ENCODE assay signal across 9 mouse cellular contexts in genomic region chr6:31233252-31233993, GRCm38 (mm10).
A peak's percentile ranks its signal among the peaks of the same experiment; 100 is the strongest.
DNase-seq lines count a peak whose midpoint lies in the region; ATAC-seq lines count a peak whose summit lies in the region.
"Had no signal": no experiment of that assay in that cellular context is flagged by ENCODE, and none has a peak within 500 bp of the region (broad histone marks: within the 10 kb centered on the region; RNA-seq: fewer than 3 reads in every experiment).

No protein-coding gene starts in this region.

- peaks cover 8% of the 10 kb centered on the region for H3K4me1 ChIP-seq in forebrain, embryonic 15.5 days
- H3K4me1 ChIP-seq in midbrain, embryonic 15.5 days, result peaks cover 15% of the 10 kb centered on the region
- no peaks in the 10 kb centered on the region for H3K4me1 ChIP-seq in kidney, embryonic 14.5 days (ENCODE audit: control insufficient read depth, insufficient read depth, low read length)
- H3K4me1 ChIP-seq: liver, embryonic 15.5 days had no signal

- no peaks in the 10 kb centered on the region for H3K9me3 ChIP-seq in forebrain, embryonic 15.5 days
- no peaks in the 10 kb centered on the region for H3K9me3 ChIP-seq in midbrain, embryonic 15.5 days
- no peaks in the 10 kb centered on the region for H3K9me3 ChIP-seq in kidney, embryonic 14.5 days (ENCODE audit: control insufficient read depth, low read length)
- H3K9me3 ChIP-seq: liver, embryonic 15.5 days had no signal

- peak; percentile 32 for DNase-seq in retina, postnatal 1 day
- DNase-seq in retina, embryonic 14.5 days (ENCODE audit: low spot score), result no peak
- peak; percentile 46 for DNase-seq in thymus, postnatal 4 days
- DNase-seq in left cerebral cortex, postnatal 10 days (ENCODE audit: extremely low spot score in 1 of 2, low spot score in 2 of 2), result no peak
- DNase-seq in cerebellum, adult 11 months, result no peak

- no peak overlapping the region for H3K9ac ChIP-seq in forebrain, embryonic 15.5 days (replicated peaks)
- H3K9ac ChIP-seq in midbrain, embryonic 15.5 days, result no peak overlapping the region
- no peak overlapping the region for H3K9ac ChIP-seq in kidney, embryonic 14.5 days (ENCODE audit: low read depth, low read length)
- H3K9ac ChIP-seq: liver, embryonic 15.5 days had no signal

- H3K4me2 ChIP-seq in forebrain, embryonic 15.5 days (replicated peaks), result 0 out of 2 replicates have a peak overlapping the region, but pooled peaks have one; percentile 3
- peak overlapping the region; percentile 20 for H3K4me2 ChIP-seq in midbrain, embryonic 15.5 days
- H3K4me2 ChIP-seq in kidney, embryonic 14.5 days (replicated peaks; ENCODE audit: low read depth, low read length), result no peak overlapping the region
- H3K4me2 ChIP-seq: liver, embryonic 15.5 days had no signal

- H3K4me3 ChIP-seq in forebrain, embryonic 15.5 days, result no peak overlapping the region
- no peak overlapping the region for H3K4me3 ChIP-seq in midbrain, embryonic 15.5 days
- no peak overlapping the region for H3K4me3 ChIP-seq in kidney, embryonic 14.5 days (ENCODE audit: low read length)
- H3K4me3 ChIP-seq: liver, embryonic 15.5 days had no signal

- ATAC-seq in forebrain, embryonic 15.5 days (replicated peaks), result peak; percentile 55; the same call in 1 of the 2 replicates
- ATAC-seq in midbrain, embryonic 15.5 days (replicated peaks), result peak; percentile 92
- ATAC-seq in kidney, embryonic 14.5 days (ENCODE audit: low FRiP score, low TSS enrichment), result no peak

- WGBS in forebrain, embryonic 15.5 days, result 50% methylated on average over 18 of the region's 18 CpGs
- WGBS in midbrain, embryonic 15.5 days, result 25% methylated on average over 18 of the region's 18 CpGs
- 60% methylated on average over 18 of the region's 18 CpGs for WGBS in kidney, embryonic 14.5 days

- no peaks in the 10 kb centered on the region for H3K27me3 ChIP-seq in forebrain, embryonic 15.5 days
- H3K27me3 ChIP-seq in midbrain, embryonic 15.5 days (replicated peaks), result no peaks in the 10 kb centered on the region; the same call in 1 of the 2 replicates
- no peaks in the 10 kb centered on the region for H3K27me3 ChIP-seq in kidney, embryonic 14.5 days (ENCODE audit: control insufficient read depth, insufficient read depth, low read length)

- intact Hi-C loops in left cerebral cortex, postnatal 10 days (cut with DNase I), result no loop called here

- H3K36me3 ChIP-seq in forebrain, embryonic 15.5 days, result no peaks in the 10 kb centered on the region
- H3K36me3 ChIP-seq in midbrain, embryonic 15.5 days (replicated peaks), result no peaks in the 10 kb centered on the region
- no peaks in the 10 kb centered on the region for H3K36me3 ChIP-seq in kidney, embryonic 14.5 days (ENCODE audit: control insufficient read depth, insufficient read depth, low read length)
- H3K36me3 ChIP-seq: liver, embryonic 15.5 days had no signal

- peak overlapping the region; percentile 40; the same call in 1 of the 2 replicates for H3K27ac ChIP-seq in forebrain, embryonic 15.5 days (replicated peaks)
- peak overlapping the region; percentile 76 for H3K27ac ChIP-seq in midbrain, embryonic 15.5 days
- H3K27ac ChIP-seq in kidney, embryonic 14.5 days (ENCODE audit: low read depth, low read length), result no peak overlapping the region
- H3K27ac ChIP-seq: liver, embryonic 15.5 days had no signal

Comparison
In these comparisons a context has a peak if more than half of its experiments do, and no peak if none do; other contexts are left out.
1. DNase-seq: peak in retina, postnatal 1 day (single experiment) and thymus, postnatal 4 days (single experiment); none in retina, embryonic 14.5 days (single experiment), left cerebral cortex, postnatal 10 days (0 of 2) and cerebellum, adult 11 months (single experiment).